Mouse (Mus musculus): Measurements from ENCODE around the gene Als2cr12. TPM values are rescaled to one million over a fixed set of nuclear protein-coding genes. Genes with fewer than 3 reads are reported as not detected.

Als2cr12 gene
- polyA plus RNA-seq, 1 experiment from 2014 or later = not detected

DNA sequence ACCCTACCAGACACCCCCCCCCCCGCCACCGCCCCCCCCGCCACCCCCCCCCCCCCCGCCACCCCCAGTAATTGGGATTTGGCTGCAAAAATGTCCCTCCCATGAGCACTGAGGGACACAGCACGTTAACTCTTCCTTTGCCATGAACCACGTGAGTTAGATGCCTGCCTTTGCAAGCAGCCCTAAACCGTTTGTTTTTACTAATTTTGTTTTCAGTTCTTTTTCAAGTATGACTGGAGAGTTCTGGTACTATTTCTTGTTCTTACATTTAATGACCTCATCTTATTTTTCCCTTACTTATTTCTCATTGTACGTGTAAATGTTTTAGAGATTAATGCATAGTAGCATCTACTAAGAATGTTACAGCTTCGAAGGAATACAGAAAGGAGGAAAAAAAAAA, 28.7 kb upstream of the Als2cr12 start:
- no peak for ATAC-seq (ENCODE audit: insufficient number of reproducible peaks, insufficient read depth, low FRiP score, low read depth)
- Histone ChIP-seq H3K4me3 (ENCODE audit: control insufficient read depth in 1 of 2, insufficient read depth in 1 of 2, low read depth in 1 of 2, low read length in 2 of 2) (no peak overlapping the region), H3K9ac (ENCODE audit: low read length) (no peak overlapping the region), H3K9me3 (ENCODE audit: control insufficient read depth, low read length) (no peaks in the 10 kb centered on the region), H3K36me3 (ENCODE audit: control insufficient read depth, insufficient read depth, low read length) (peaks cover 29% of the 10 kb centered on the region), H3K4me2 (ENCODE audit: low read length) (no peak overlapping the region), H3K27ac (replicated peaks in 1 of 2; ENCODE audit: control insufficient read depth in 1 of 2, insufficient read depth in 1 of 2, low read depth in 2 of 2, low read length in 2 of 2) (no peak overlapping the region), H3K27me3 (ENCODE audit: control insufficient read depth, insufficient read depth, low read length) (no peaks in the 10 kb centered on the region), H3K4me1 (ENCODE audit: control insufficient read depth in 2 of 2, insufficient read depth in 2 of 2, low read length in 2 of 2) (peaks cover 9 to 18% of the 10 kb centered on the region in 2 experiments)
- WGBS = 30% methylated on average over 9 of the region's 9 CpGs

DNA sequence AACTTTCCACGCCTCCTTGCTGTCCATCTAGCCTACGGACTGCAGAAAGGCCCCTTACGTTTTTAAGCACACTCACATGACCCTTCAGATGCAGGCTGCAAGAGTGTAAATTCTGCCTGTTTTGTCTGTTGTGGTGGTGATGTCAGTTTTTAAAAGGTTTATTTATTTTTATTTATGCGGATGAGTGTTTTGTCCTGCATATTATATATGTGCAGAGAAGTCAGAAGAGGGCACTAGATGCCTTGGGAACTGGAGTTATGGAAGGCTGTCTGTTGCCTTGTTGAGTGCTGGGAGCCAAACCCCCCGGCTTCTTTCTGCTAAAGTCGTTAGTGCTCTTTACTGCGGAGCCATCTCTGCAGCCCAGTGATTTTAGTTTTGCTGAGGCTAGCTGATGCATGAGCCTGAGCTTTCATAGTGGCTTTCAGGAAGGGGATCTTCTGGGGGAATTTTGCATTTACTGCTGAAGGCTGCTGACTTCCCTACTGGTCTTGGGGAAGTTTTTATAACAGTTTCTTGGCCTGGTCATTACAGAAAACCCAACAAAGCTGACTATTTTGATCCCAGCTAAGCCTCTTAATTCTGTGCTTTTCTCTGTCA, 28.1 kb upstream of the Als2cr12 start:
- Histone ChIP-seq H3K9me3 (ENCODE audit: control insufficient read depth, low read length) (no peaks in the 10 kb centered on the region), H3K27me3 (ENCODE audit: control insufficient read depth, insufficient read depth, low read length) (no peaks in the 10 kb centered on the region), H3K27ac (replicated peaks in 1 of 2; ENCODE audit: control insufficient read depth in 1 of 2, insufficient read depth in 1 of 2, low read depth in 2 of 2, low read length in 2 of 2) (peak overlapping the region in 1 of 2 experiments; percentile 44; a peak in 1 of 4 replicates), H3K4me3 (ENCODE audit: control insufficient read depth in 1 of 2, insufficient read depth in 1 of 2, low read depth in 1 of 2, low read length in 2 of 2) (no peak overlapping the region), H3K4me2 (ENCODE audit: low read length) (peak overlapping the region; percentile 32; the same call in 1 of the 2 replicates), H3K4me1 (ENCODE audit: control insufficient read depth in 2 of 2, insufficient read depth in 2 of 2, low read length in 2 of 2) (peaks cover 9 to 20% of the 10 kb centered on the region in 2 experiments), H3K9ac (ENCODE audit: low read length) (peak overlapping the region; percentile 38; the same call in 1 of the 2 replicates), H3K36me3 (ENCODE audit: control insufficient read depth, insufficient read depth, low read length) (peaks cover 30% of the 10 kb centered on the region)
- WGBS = 62% methylated on average over 7 of the region's 7 CpGs
- no peak for ATAC-seq (ENCODE audit: insufficient number of reproducible peaks, insufficient read depth, low FRiP score, low read depth)

- H3K9me3 ChIP-seq (ENCODE audit: control insufficient read depth, low read length) = no peaks in the 10 kb centered on the region
- ATAC-seq (ENCODE audit: insufficient number of reproducible peaks, insufficient read depth, low FRiP score, low read depth) = no peak
- WGBS = 66% methylated on average over 7 of the region's 7 CpGs
- peaks cover 9 to 20% of the 10 kb centered on the region in 2 experiments for H3K4me1 ChIP-seq (ENCODE audit: control insufficient read depth in 2 of 2, insufficient read depth in 2 of 2, low read length in 2 of 2)
- peaks cover 29% of the 10 kb centered on the region for H3K36me3 ChIP-seq (ENCODE audit: control insufficient read depth, insufficient read depth, low read length)
- no peak overlapping the region for H3K4me3 ChIP-seq (ENCODE audit: control insufficient read depth in 1 of 2, insufficient read depth in 1 of 2, low read depth in 1 of 2, low read length in 2 of 2)
- no peak overlapping the region for H3K9ac ChIP-seq (ENCODE audit: low read length)
- H3K4me2 ChIP-seq (ENCODE audit: low read length) = no peak overlapping the region
- H3K27me3 ChIP-seq (ENCODE audit: control insufficient read depth, insufficient read depth, low read length) = no peaks in the 10 kb centered on the region
- H3K27ac ChIP-seq (replicated peaks in 1 of 2; ENCODE audit: control insufficient read depth in 1 of 2, insufficient read depth in 1 of 2, low read depth in 2 of 2, low read length in 2 of 2) = no peak overlapping the region
Measured at GRCm38 (mm10) chr1:58723062-58723808, 27.4 kb upstream of the Als2cr12 start.

- ATAC-seq (ENCODE audit: insufficient number of reproducible peaks, insufficient read depth, low FRiP score, low read depth) = no peak
- peaks cover 9 to 20% of the 10 kb centered on the region in 2 experiments for H3K4me1 ChIP-seq (ENCODE audit: control insufficient read depth in 2 of 2, insufficient read depth in 2 of 2, low read length in 2 of 2)
- no peaks in the 10 kb centered on the region for H3K27me3 ChIP-seq (ENCODE audit: control insufficient read depth, insufficient read depth, low read length)
- H3K4me2 ChIP-seq (ENCODE audit: low read length) = no peak overlapping the region
- no peaks in the 10 kb centered on the region for H3K9me3 ChIP-seq (ENCODE audit: control insufficient read depth, low read length)
- no peak overlapping the region for H3K27ac ChIP-seq (replicated peaks in 1 of 2; ENCODE audit: control insufficient read depth in 1 of 2, insufficient read depth in 1 of 2, low read depth in 2 of 2, low read length in 2 of 2)
- peaks cover 26% of the 10 kb centered on the region for H3K36me3 ChIP-seq (ENCODE audit: control insufficient read depth, insufficient read depth, low read length)
- 58% methylated on average over 11 of the region's 11 CpGs for WGBS
- no peak overlapping the region for H3K4me3 ChIP-seq (ENCODE audit: control insufficient read depth in 1 of 2, insufficient read depth in 1 of 2, low read depth in 1 of 2, low read length in 2 of 2)
- no peak overlapping the region for H3K9ac ChIP-seq (ENCODE audit: low read length)
Measured at GRCm38 (mm10) chr1:58722115-58722938, 26.5 kb upstream of the Als2cr12 start.

- Histone ChIP-seq H3K4me1 (ENCODE audit: control insufficient read depth in 2 of 2, insufficient read depth in 2 of 2, low read length in 2 of 2) (peaks cover 9 to 21% of the 10 kb centered on the region in 2 experiments), H3K27me3 (ENCODE audit: control insufficient read depth, insufficient read depth, low read length) (no peaks in the 10 kb centered on the region), H3K9ac (ENCODE audit: low read length) (no peak overlapping the region), H3K4me2 (ENCODE audit: low read length) (no peak overlapping the region), H3K9me3 (ENCODE audit: control insufficient read depth, low read length) (no peaks in the 10 kb centered on the region), H3K27ac (replicated peaks in 1 of 2; ENCODE audit: control insufficient read depth in 1 of 2, insufficient read depth in 1 of 2, low read depth in 2 of 2, low read length in 2 of 2) (no peak overlapping the region), H3K36me3 (ENCODE audit: control insufficient read depth, insufficient read depth, low read length) (peaks cover 27% of the 10 kb centered on the region), H3K4me3 (ENCODE audit: control insufficient read depth in 1 of 2, insufficient read depth in 1 of 2, low read depth in 1 of 2, low read length in 2 of 2) (no peak overlapping the region)
- WGBS = 75% methylated on average over 4 of the region's 4 CpGs
- no peak for ATAC-seq (ENCODE audit: insufficient number of reproducible peaks, insufficient read depth, low FRiP score, low read depth)
Measured at GRCm38 (mm10) chr1:58720988-58721387, 25.2 kb upstream of the Als2cr12 start.

DNA sequence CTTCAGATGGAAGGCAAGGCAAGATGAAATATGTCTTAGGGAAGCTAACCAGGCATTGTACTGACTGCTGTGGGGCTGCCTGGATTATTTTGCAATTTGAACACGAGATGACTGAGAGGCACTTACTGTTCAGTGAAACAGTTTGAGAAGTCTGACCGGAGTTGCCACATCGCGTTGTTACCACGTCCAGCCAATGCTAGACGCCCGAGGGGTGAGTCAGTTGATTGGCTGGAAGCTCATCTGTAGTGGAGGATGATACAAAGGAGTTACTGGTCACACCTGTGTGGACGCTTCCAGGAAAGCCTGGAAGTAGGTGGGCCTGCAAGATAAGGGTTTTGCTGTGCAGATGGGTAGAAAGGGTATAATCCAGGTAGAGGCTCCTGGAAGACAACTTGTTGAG, 24.3 kb upstream of the Als2cr12 start:
- Histone ChIP-seq H3K4me3 (ENCODE audit: control insufficient read depth in 1 of 2, insufficient read depth in 1 of 2, low read depth in 1 of 2, low read length in 2 of 2) (no peak overlapping the region), H3K9me3 (ENCODE audit: control insufficient read depth, low read length) (no peaks in the 10 kb centered on the region), H3K27ac (replicated peaks in 1 of 2; ENCODE audit: control insufficient read depth in 1 of 2, insufficient read depth in 1 of 2, low read depth in 2 of 2, low read length in 2 of 2) (no peak overlapping the region), H3K36me3 (ENCODE audit: control insufficient read depth, insufficient read depth, low read length) (peaks cover 36% of the 10 kb centered on the region), H3K4me2 (ENCODE audit: low read length) (no peak overlapping the region), H3K4me1 (ENCODE audit: control insufficient read depth in 2 of 2, insufficient read depth in 2 of 2, low read length in 2 of 2) (peaks cover 6 to 24% of the 10 kb centered on the region in 2 experiments), H3K27me3 (ENCODE audit: control insufficient read depth, insufficient read depth, low read length) (no peaks in the 10 kb centered on the region), H3K9ac (ENCODE audit: low read length) (no peak overlapping the region)
- 86% methylated on average over 8 of the region's 8 CpGs for WGBS
- no peak for ATAC-seq (ENCODE audit: insufficient number of reproducible peaks, insufficient read depth, low FRiP score, low read depth)

GRCm38 (mm10) chr1:58719356-58719945, 23.7 kb upstream of the Als2cr12 start:
- H3K27me3 ChIP-seq (ENCODE audit: control insufficient read depth, insufficient read depth, low read length) = no peaks in the 10 kb centered on the region
- peaks cover 7 to 25% of the 10 kb centered on the region in 2 experiments for H3K4me1 ChIP-seq (ENCODE audit: control insufficient read depth in 2 of 2, insufficient read depth in 2 of 2, low read length in 2 of 2)
- peaks cover 42% of the 10 kb centered on the region for H3K36me3 ChIP-seq (ENCODE audit: control insufficient read depth, insufficient read depth, low read length)
- no peak overlapping the region for H3K4me3 ChIP-seq (ENCODE audit: control insufficient read depth in 1 of 2, insufficient read depth in 1 of 2, low read depth in 1 of 2, low read length in 2 of 2)
- no peak for ATAC-seq (ENCODE audit: insufficient number of reproducible peaks, insufficient read depth, low FRiP score, low read depth)
- WGBS = 79% methylated on average over 7 of the region's 7 CpGs
- H3K4me2 ChIP-seq (ENCODE audit: low read length) = no peak overlapping the region
- no peaks in the 10 kb centered on the region for H3K9me3 ChIP-seq (ENCODE audit: control insufficient read depth, low read length)
- no peak overlapping the region for H3K9ac ChIP-seq (ENCODE audit: low read length)
- H3K27ac ChIP-seq (replicated peaks in 1 of 2; ENCODE audit: control insufficient read depth in 1 of 2, insufficient read depth in 1 of 2, low read depth in 2 of 2, low read length in 2 of 2) = no peak overlapping the region
